In genomic region chr16:44485691-44486090, GRCm38 (mm10) we compare ENCODE assay signal across 19 mouse cellular contexts.
DNase-seq lines count a peak whose midpoint lies in the region; ATAC-seq and TF ChIP-seq lines count a peak whose summit lies in the region.
"Had no signal": no experiment of that assay in that cellular context is flagged by ENCODE, and none has a peak within 500 bp of the region (broad histone marks: within the 10 kb centered on the region; RNA-seq: fewer than 3 reads in every experiment).

No protein-coding gene starts in this region.

- WGBS in forebrain, embryonic 11.5 days, result 81% methylated on average over 8 of the region's 8 CpGs
- 63% methylated on average over 8 of the region's 8 CpGs for WGBS in forebrain, embryonic 15.5 days
- WGBS in lung, embryonic 15.5 days, result 68% methylated on average over 8 of the region's 8 CpGs
- 73% methylated on average over 8 of the region's 8 CpGs for WGBS in lung, postnatal 0 days
- 82% methylated on average over 8 of the region's 8 CpGs for WGBS in embryonic facial prominence, embryonic 15.5 days
- 51% methylated on average over 8 of the region's 8 CpGs for WGBS in forebrain, embryonic 14.5 days

- peaks cover 2% of the 10 kb centered on the region; the same call in 1 of the 2 replicates for H3K4me1 ChIP-seq in forebrain, embryonic 11.5 days (replicated peaks; ENCODE audit: control insufficient read depth, insufficient read depth, low read length)
- H3K4me1 ChIP-seq in forebrain, embryonic 15.5 days, result peaks cover 12% of the 10 kb centered on the region
- H3K4me1 ChIP-seq in lung, embryonic 15.5 days, result peaks cover 19% of the 10 kb centered on the region
- no peaks in the 10 kb centered on the region for H3K4me1 ChIP-seq in lung, postnatal 0 days (ENCODE audit: insufficient read depth, low read depth, low read length)
- peaks cover 18% of the 10 kb centered on the region for H3K4me1 ChIP-seq in embryonic facial prominence, embryonic 15.5 days
- H3K4me1 ChIP-seq in forebrain, embryonic 14.5 days (ENCODE audit: control insufficient read depth, insufficient read depth, low read length), result peaks cover 5% of the 10 kb centered on the region; the same call in 1 of the 2 replicates
- H3K4me1 ChIP-seq: liver, embryonic 13.5 days had no signal

- no peak for TF ChIP-seq CTCF in lung, postnatal 0 days (IDR thresholded peaks at IDR 0.05)

- no peak overlapping the region for H3K27ac ChIP-seq in forebrain, embryonic 11.5 days (ENCODE audit: low read depth, low read length)
- H3K27ac ChIP-seq in forebrain, embryonic 15.5 days (replicated peaks), result no peak overlapping the region
- H3K27ac ChIP-seq in lung, embryonic 15.5 days, result peak overlapping the region; percentile 24; the same call in 1 of the 2 replicates
- H3K27ac ChIP-seq in lung, postnatal 0 days (ENCODE audit: low read length), result no peak overlapping the region
- H3K27ac ChIP-seq in embryonic facial prominence, embryonic 15.5 days (replicated peaks), result peak overlapping the region; percentile 40
- peak overlapping the region; percentile 44; the same call in 1 of the 2 replicates for H3K27ac ChIP-seq in forebrain, embryonic 14.5 days (ENCODE audit: low read depth, low read length)
- H3K27ac ChIP-seq: heart, adult 2 months; layer of hippocampus, adult 2 months; liver, embryonic 13.5 days; neural tube, embryonic 12.5 days; stomach, postnatal 0 days had no signal

- no peak overlapping the region for H3K9ac ChIP-seq in forebrain, embryonic 11.5 days (ENCODE audit: low read length)
- H3K9ac ChIP-seq in forebrain, embryonic 15.5 days (replicated peaks), result no peak overlapping the region
- no peak overlapping the region for H3K9ac ChIP-seq in lung, embryonic 15.5 days
- no peak overlapping the region for H3K9ac ChIP-seq in lung, postnatal 0 days (replicated peaks; ENCODE audit: low read depth)
- H3K9ac ChIP-seq in embryonic facial prominence, embryonic 15.5 days, result no peak overlapping the region
- H3K9ac ChIP-seq in forebrain, embryonic 14.5 days (ENCODE audit: low read length), result no peak overlapping the region
- H3K9ac ChIP-seq: liver, embryonic 13.5 days; lung, embryonic 14.5 days; neural tube, embryonic 12.5 days had no signal

- no peak for ATAC-seq in forebrain, embryonic 11.5 days (replicated peaks; ENCODE audit: low FRiP score)
- ATAC-seq in forebrain, embryonic 15.5 days (replicated peaks), result no peak
- ATAC-seq in lung, embryonic 15.5 days (ENCODE audit: borderline replicate concordance, extremely low read depth, low FRiP score, low TSS enrichment), result no peak
- ATAC-seq in lung, postnatal 0 days, result no peak
- ATAC-seq in embryonic facial prominence, embryonic 15.5 days (ENCODE audit: insufficient number of reproducible peaks, low FRiP score, low TSS enrichment, low read depth), result no peak
- ATAC-seq in forebrain, embryonic 14.5 days, result no peak

- no peaks in the 10 kb centered on the region for H3K27me3 ChIP-seq in forebrain, embryonic 11.5 days (ENCODE audit: control insufficient read depth, insufficient read depth, low read length)
- no peaks in the 10 kb centered on the region for H3K27me3 ChIP-seq in forebrain, embryonic 15.5 days
- H3K27me3 ChIP-seq in lung, embryonic 15.5 days, result no peaks in the 10 kb centered on the region
- no peaks in the 10 kb centered on the region for H3K27me3 ChIP-seq in lung, postnatal 0 days (replicated peaks; ENCODE audit: insufficient read depth, low read length)
- H3K27me3 ChIP-seq in embryonic facial prominence, embryonic 15.5 days, result no peaks in the 10 kb centered on the region
- no peaks in the 10 kb centered on the region for H3K27me3 ChIP-seq in forebrain, embryonic 14.5 days (replicated peaks; ENCODE audit: control insufficient read depth, insufficient read depth, low read length)
- H3K27me3 ChIP-seq: liver, embryonic 13.5 days; neural tube, embryonic 12.5 days had no signal

- no peak for TF ChIP-seq EP300 in lung, postnatal 0 days (IDR thresholded peaks at IDR 0.05)

- H3K36me3 ChIP-seq in forebrain, embryonic 11.5 days (ENCODE audit: control insufficient read depth, insufficient read depth, low read length), result peaks cover 3% of the 10 kb centered on the region; the same call in 1 of the 2 replicates
- peaks cover 27% of the 10 kb centered on the region for H3K36me3 ChIP-seq in forebrain, embryonic 15.5 days
- peaks cover 32% of the 10 kb centered on the region for H3K36me3 ChIP-seq in lung, embryonic 15.5 days
- 0 out of 2 replicates have a peak, but pooled peaks cover 8% of the 10 kb centered on the region for H3K36me3 ChIP-seq in lung, postnatal 0 days (ENCODE audit: insufficient read depth, low read length)
- H3K36me3 ChIP-seq in embryonic facial prominence, embryonic 15.5 days, result peaks cover 62% of the 10 kb centered on the region
- H3K36me3 ChIP-seq in forebrain, embryonic 14.5 days (ENCODE audit: control insufficient read depth, insufficient read depth, low read length), result peaks cover 59% of the 10 kb centered on the region
- H3K36me3 ChIP-seq: liver, embryonic 13.5 days had no signal

- no peaks in the 10 kb centered on the region for H3K9me3 ChIP-seq in forebrain, embryonic 11.5 days (ENCODE audit: control insufficient read depth, low read length)
- no peaks in the 10 kb centered on the region for H3K9me3 ChIP-seq in forebrain, embryonic 15.5 days
- no peaks in the 10 kb centered on the region for H3K9me3 ChIP-seq in lung, embryonic 15.5 days
- H3K9me3 ChIP-seq in lung, postnatal 0 days (ENCODE audit: low read length), result no peaks in the 10 kb centered on the region
- no peaks in the 10 kb centered on the region for H3K9me3 ChIP-seq in embryonic facial prominence, embryonic 15.5 days (replicated peaks)
- no peaks in the 10 kb centered on the region for H3K9me3 ChIP-seq in forebrain, embryonic 14.5 days (replicated peaks; ENCODE audit: control insufficient read depth, low read length)
- H3K9me3 ChIP-seq: liver, embryonic 13.5 days; neural tube, embryonic 12.5 days had no signal

- no peak overlapping the region for H3K4me3 ChIP-seq in forebrain, embryonic 11.5 days (ENCODE audit: low read depth, low read length)
- H3K4me3 ChIP-seq in forebrain, embryonic 15.5 days, result no peak overlapping the region
- no peak overlapping the region for H3K4me3 ChIP-seq in lung, embryonic 15.5 days
- H3K4me3 ChIP-seq in lung, postnatal 0 days (ENCODE audit: low read depth, low read length), result no peak overlapping the region
- H3K4me3 ChIP-seq in embryonic facial prominence, embryonic 15.5 days (replicated peaks), result no peak overlapping the region
- no peak overlapping the region for H3K4me3 ChIP-seq in forebrain, embryonic 14.5 days (ENCODE audit: low read depth, low read length)
- H3K4me3 ChIP-seq: erythroblast, embryonic 14.5 days; heart, adult 2 months; layer of hippocampus, adult 2 months; liver, embryonic 13.5 days; neural tube, embryonic 12.5 days had no signal

- no peak overlapping the region for H3K4me2 ChIP-seq in forebrain, embryonic 11.5 days (ENCODE audit: low read depth, low read length, severe bottlenecking)
- no peak overlapping the region for H3K4me2 ChIP-seq in forebrain, embryonic 15.5 days (replicated peaks)
- H3K4me2 ChIP-seq in lung, embryonic 15.5 days, result no peak overlapping the region
- H3K4me2 ChIP-seq in lung, postnatal 0 days (replicated peaks; ENCODE audit: low read depth, low read length), result no peak overlapping the region
- no peak overlapping the region for H3K4me2 ChIP-seq in embryonic facial prominence, embryonic 15.5 days (replicated peaks)
- no peak overlapping the region for H3K4me2 ChIP-seq in forebrain, embryonic 14.5 days (ENCODE audit: low read length)
- H3K4me2 ChIP-seq: liver, embryonic 13.5 days; lung, embryonic 14.5 days; neural tube, embryonic 12.5 days had no signal

- DNase-seq in forebrain, embryonic 11.5 days (ENCODE audit: low spot score), result peak; percentile 46
- DNase-seq in lung, postnatal 0 days (ENCODE audit: low spot score), result no peak
- DNase-seq in forebrain, embryonic 14.5 days (ENCODE audit: low spot score), result no peak
- DNase-seq in frontal cortex, postnatal 25 days (ENCODE audit: low spot score in 2 of 2), result no peak
- DNase-seq: gastrocnemius, postnatal 14 days; heart, adult 2 months; heart, postnatal 4 days; kidney, adult 8-10 months; kidney, postnatal 14 days; liver, embryonic 13.5 days; lung, embryonic 14.5 days; right cerebral cortex, adult 18-20 months had no signal

Comparison
In these comparisons a context has a peak if more than half of its experiments do, and no peak if none do; other contexts are left out.
1. H3K27ac ChIP-seq: peak in lung, embryonic 15.5 days (single experiment), embryonic facial prominence, embryonic 15.5 days (single experiment) and forebrain, embryonic 14.5 days (single experiment); none in forebrain, embryonic 11.5 days (single experiment), forebrain, embryonic 15.5 days (single experiment) and lung, postnatal 0 days (single experiment).